15 mouse cellular contexts compared by ENCODE assay signal in genomic region chr8:71322939-71323338, GRCm38 (mm10).
"Had no signal": no experiment of that assay in that cellular context is flagged by ENCODE, and none has a peak within 500 bp of the region (broad histone marks: within the 10 kb centered on the region; RNA-seq: fewer than 3 reads in every experiment).

No protein-coding gene starts in this region.

- H3K27me3 ChIP-seq: limb, embryonic 13.5 days; liver, embryonic 13.5 days had no signal

- DNase-seq: kidney, adult 18-20 months; kidney, postnatal 25 days; left cerebral cortex, postnatal 4 days; liver, embryonic 13.5 days; lung, adult 2 months; lung, postnatal 14 days; lung, postnatal 4 days; midbrain, embryonic 14.5 days; right cerebral cortex, adult 18-20 months; right cerebral cortex, postnatal 14 days; right cerebral cortex, postnatal 4 days; thymus, postnatal 36 days had no signal

- H3K27ac ChIP-seq: kidney, postnatal 0 days; layer of hippocampus, adult 2 months; limb, embryonic 13.5 days; liver, embryonic 13.5 days had no signal

- H3K4me1 ChIP-seq: limb, embryonic 13.5 days had no signal

- H3K4me3 ChIP-seq: layer of hippocampus, adult 2 months; limb, embryonic 13.5 days; liver, embryonic 13.5 days had no signal
